Mouse (Mus musculus) heart, embryonic 14.5 days (tissue): ENCODE results near the gene Neurog2. TPM values are rescaled to one million over a fixed set of nuclear protein-coding genes. Genes with fewer than 3 reads are reported as not detected.

Experiments
- ATAC-seq: fragments of 200-750 bp; cut with Nextera tagmentation; 2 replicates; pipeline ENCODE4 v1.8.0; 2017; ENCODE audit warnings: low read depth, moderate TSS enrichment; ENCODE audit not compliant: insufficient number of reproducible peaks, insufficient read depth, low FRiP score
- H3K27ac ChIP-seq, 2 experiments: fragments of 200-500 bp in 1 of 2; fragments of 300-500 bp in 1 of 2; sonication (generic) in 1 of 2; replicated peaks in 1 of 2; 2 replicates each; pipeline ENCODE4 v1.5.1; 2012 to 2014; ENCODE audit warnings: low read depth in 2 of 2, low read length in 2 of 2, control low read depth in 1 of 2, mild to moderate bottlenecking in 1 of 2, mixed read lengths in 1 of 2; ENCODE audit not compliant: control insufficient read depth in 1 of 2, insufficient read depth in 1 of 2
- H3K27me3 ChIP-seq: fragments of 300-500 bp; sonication (generic); 2 replicates; pipeline ENCODE4 v1.6.1; 2014; ENCODE audit warnings: mild to moderate bottlenecking, low read length, control low read depth; ENCODE audit not compliant: control insufficient read depth, insufficient read depth
- H3K36me3 ChIP-seq: fragments of 300-500 bp; sonication (generic); 2 replicates; pipeline ENCODE4 v1.6.1; 2014; ENCODE audit warnings: mild to moderate bottlenecking, control low read depth, low read length, mixed read lengths; ENCODE audit not compliant: control insufficient read depth, insufficient read depth
- H3K4me1 ChIP-seq, 2 experiments: fragments of 200-500 bp in 1 of 2; fragments of 300-500 bp in 1 of 2; sonication (generic) in 1 of 2; 2 replicates each; pipeline ENCODE4 v1.6.1; 2012 to 2014; ENCODE audit warnings: low read length in 2 of 2, control low read depth in 1 of 2, mixed read lengths in 1 of 2; ENCODE audit not compliant: control insufficient read depth in 2 of 2, insufficient read depth in 2 of 2
- H3K4me2 ChIP-seq: fragments of 300-500 bp; sonication (generic); 2 replicates; pipeline ENCODE4 v1.6.1; 2014; ENCODE audit warnings: mild to moderate bottlenecking, low read length
- H3K4me3 ChIP-seq, 2 experiments: fragments of 200-500 bp in 1 of 2; fragments of 300-500 bp in 1 of 2; sonication (generic) in 1 of 2; 2 replicates each; pipeline ENCODE4 v1.5.1; 2012 to 2014; ENCODE audit warnings: low read length in 2 of 2, mild to moderate bottlenecking in 2 of 2, control low read depth in 1 of 2, low read depth in 1 of 2, moderate library complexity in 1 of 2; ENCODE audit not compliant: control insufficient read depth in 1 of 2, insufficient read depth in 1 of 2
- H3K9ac ChIP-seq: fragments of 300-500 bp; sonication (generic); 2 replicates; pipeline ENCODE4 v1.6.1; 2014; ENCODE audit warnings: mild to moderate bottlenecking, low read length
- H3K9me3 ChIP-seq: fragments of 300-500 bp; sonication (generic); 2 replicates; pipeline ENCODE4 v1.6.1; 2016; ENCODE audit warnings: low read length, control low read depth; ENCODE audit not compliant: control insufficient read depth
- WGBS: fragments of 180-500 bp; shearing (Covaris S2); extraction: QIAGEN DNeasy Blood & Tissue Kit; methylation state at CpG from one replicate; pipeline ENCODE4 v1.1.7; 2014; 5-methylcytosine and 5-hydroxymethylcytosine counted together
- polyA plus RNA-seq: library from polyadenylated mRNA; unstranded; fragments of >200 nt; fragmentation: Nextera tagmentation; extraction: Ambion mirVana; gene quantifications from 2 replicates; pipeline ENCODE4 v1.2.1, GENCODE M21; 2014

Gene Neurog2
- polyA plus RNA-seq, 1 experiment from 2014 or later: not detected

DNA sequence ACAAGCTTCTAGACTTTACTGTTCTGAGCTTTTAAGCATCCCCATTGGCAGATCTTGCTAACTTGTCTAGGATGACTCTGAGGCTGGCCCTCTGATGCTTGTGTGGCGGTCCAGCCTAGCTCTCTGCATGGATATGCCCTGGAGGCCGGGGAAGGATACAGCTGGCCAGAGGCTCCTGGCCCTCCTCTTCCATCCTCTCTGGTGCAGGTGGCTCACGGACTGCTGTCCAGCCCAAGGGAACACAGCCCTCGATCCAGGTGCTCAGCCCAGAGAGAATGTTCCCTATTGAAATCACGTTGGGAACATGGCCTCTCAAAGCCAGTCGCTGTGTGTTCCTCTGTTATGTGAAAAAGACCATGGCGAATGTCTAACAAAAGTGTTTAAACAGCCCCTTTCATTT lies 27.8 kb downstream of the Neurog2 start:
- H3K9ac ChIP-seq: no peak overlapping the region
- H3K27ac ChIP-seq: no peak overlapping the region
- no peak overlapping the region for H3K4me3 ChIP-seq
- no peak overlapping the region for H3K4me2 ChIP-seq
- no peaks in the 10 kb centered on the region for H3K27me3 ChIP-seq
- no peaks in the 10 kb centered on the region for H3K4me1 ChIP-seq
- no peaks in the 10 kb centered on the region for H3K36me3 ChIP-seq
- WGBS: 76% methylated on average over 7 of the region's 7 CpGs
- H3K9me3 ChIP-seq: no peaks in the 10 kb centered on the region
- ATAC-seq: no peak

DNA sequence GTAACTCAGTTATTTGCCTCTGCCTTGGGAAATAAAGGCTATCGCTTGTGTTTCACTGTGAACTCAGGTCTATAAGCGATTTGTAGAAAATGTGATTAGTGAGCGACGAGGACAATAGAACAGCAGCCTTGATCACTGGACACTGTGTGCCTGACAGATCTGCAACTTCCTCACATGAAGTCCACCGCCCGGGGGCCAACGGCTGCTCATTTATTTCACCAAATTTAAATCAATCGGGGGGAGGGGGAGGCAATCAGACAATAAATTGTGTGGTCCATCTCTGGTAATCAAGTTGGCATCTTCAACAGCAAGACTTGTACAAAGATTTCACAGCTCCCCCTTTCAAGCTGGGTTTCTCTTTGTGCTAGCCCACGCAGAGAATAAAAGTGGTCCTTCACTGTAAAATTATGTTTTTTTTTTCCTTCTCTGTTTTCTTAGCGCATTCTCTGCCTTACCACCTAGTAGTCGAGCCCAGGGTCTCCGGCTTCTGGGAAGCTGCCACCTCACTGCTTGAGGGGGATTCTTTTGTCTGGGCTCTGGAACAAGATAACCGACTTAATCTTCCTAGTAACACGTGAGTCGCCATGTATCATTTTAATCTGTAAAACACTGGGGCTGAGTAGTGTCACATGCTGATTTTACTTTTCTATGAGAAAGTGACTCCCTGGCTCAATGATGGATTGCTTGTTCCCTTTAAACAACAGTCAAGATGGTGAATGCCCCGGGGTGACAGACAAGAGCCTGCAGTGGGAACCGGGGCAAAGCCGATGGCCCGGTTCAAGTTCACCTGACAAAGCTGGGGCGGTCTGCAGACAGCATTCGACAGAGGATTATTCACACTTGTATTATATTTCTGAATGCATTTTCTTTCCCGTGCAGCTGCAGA lies 29.0 kb downstream of the Neurog2 start:
- Histone ChIP-seq H3K27me3 (no peaks in the 10 kb centered on the region), H3K27ac (no peak overlapping the region), H3K9me3 (no peaks in the 10 kb centered on the region), H3K4me2 (no peak overlapping the region), H3K4me3 (no peak overlapping the region), H3K36me3 (no peaks in the 10 kb centered on the region), H3K9ac (no peak overlapping the region; the same call in 1 of the 2 replicates), H3K4me1 (no peaks in the 10 kb centered on the region)
- ATAC-seq: no peak
- 72% methylated on average over 22 of the region's 22 CpGs for WGBS

DNA sequence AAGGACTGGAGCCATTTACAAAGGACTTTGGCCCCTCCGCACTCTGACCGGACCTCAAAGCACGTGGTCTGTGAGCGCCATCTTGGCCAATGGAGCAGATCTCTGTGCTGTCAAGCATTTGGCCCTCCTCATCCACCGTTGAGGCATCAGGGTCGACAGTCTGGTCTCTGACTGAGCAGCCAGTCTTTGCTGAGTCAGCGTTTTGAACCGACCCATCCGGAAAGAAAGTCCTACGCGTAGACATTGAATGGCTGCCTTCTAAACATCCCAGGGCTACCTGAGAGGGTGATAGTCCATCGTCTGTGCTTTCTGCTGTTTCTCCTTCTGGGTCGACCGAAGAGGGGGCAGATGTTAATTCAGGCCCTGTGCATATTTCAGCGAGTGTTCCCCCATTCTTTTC lies 46.8 kb downstream of the Neurog2 start:
- H3K4me2 ChIP-seq: no peak overlapping the region
- no peaks in the 10 kb centered on the region for H3K27me3 ChIP-seq
- no peak for ATAC-seq
- H3K4me1 ChIP-seq: no peaks in the 10 kb centered on the region
- no peak overlapping the region for H3K4me3 ChIP-seq
- H3K27ac ChIP-seq: no peak overlapping the region
- 82% methylated on average over 15 of the region's 15 CpGs for WGBS
- no peaks in the 10 kb centered on the region for H3K9me3 ChIP-seq
- no peaks in the 10 kb centered on the region for H3K36me3 ChIP-seq
- H3K9ac ChIP-seq: no peak overlapping the region

Other genes starting within 250 kb of the Neurog2 start
- 49.4 and 49.5 TPM in 2 replicates for gene Ank2, start 133.8 kb upstream of the Neurog2 start, polyA plus RNA-seq
- gene Larp7, start 79.8 kb upstream of the Neurog2 start, polyA plus RNA-seq: 58.0 and 58.2 TPM in 2 replicates
- gene Zgrf1, start 79.6 kb upstream of the Neurog2 start, polyA plus RNA-seq: 8.8 and 9.5 TPM in 2 replicates
- gene Alpk1, start 147.4 kb downstream of the Neurog2 start, polyA plus RNA-seq: 1.2 and 2.0 TPM in 2 replicates
- 3.6 and 3.8 TPM in 2 replicates for gene Tifa, start 156.7 kb downstream of the Neurog2 start, polyA plus RNA-seq
- gene Ap1ar, start 204.4 kb downstream of the Neurog2 start, polyA plus RNA-seq: 26.2 and 30.4 TPM in 2 replicates